Mouse (Mus musculus): ENCODE measurements at regions not wholly inside any gene's neighbourhood (a gene's known extent, or its start where the extent isn't known, plus 50 kb on each side); places are given as distances from the start of the nearest gene placed in this dataset.

DNA sequence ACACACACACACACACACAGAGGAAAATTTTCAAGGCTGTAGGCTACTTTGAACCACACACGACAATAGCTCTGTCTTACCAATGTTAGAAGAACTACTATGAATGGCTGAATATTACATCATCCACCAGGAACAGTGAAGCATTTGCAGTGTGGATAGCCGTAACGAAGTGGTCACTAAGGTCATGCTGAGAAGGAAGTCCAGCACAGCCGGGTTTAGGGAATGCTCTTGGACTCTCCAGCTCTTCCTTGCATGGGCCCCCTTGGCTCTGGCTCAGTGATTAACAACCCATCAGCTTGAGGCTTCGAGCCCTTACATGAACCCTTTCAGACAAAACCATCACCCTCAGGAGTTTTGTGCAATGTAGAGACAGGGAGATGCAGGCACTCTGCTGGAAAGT is 245.3 kb downstream of the Adamts20 start:
- no peak for DNase-seq (ENCODE audit: low spot score in 2 of 2)

DNA sequence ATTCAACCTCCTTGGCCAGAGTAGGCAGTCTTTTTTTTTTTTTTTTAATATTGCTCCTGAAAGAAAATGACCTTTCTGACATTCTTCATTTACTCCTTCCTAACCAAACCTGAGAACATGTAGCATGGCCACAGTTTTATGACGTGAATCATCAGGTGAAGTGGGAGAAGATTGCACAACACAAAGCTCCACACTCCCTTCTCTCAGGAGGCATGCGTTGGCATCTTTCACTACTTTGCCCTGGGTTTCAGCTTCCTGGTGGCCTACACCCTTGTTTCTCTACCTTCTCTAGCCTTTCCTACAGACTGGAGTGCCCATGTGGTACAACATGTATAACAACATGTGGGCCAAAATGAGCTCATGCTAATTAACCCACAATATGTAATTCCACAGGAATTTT is 248.5 kb downstream of the Adamts20 start:
- DNase-seq (ENCODE audit: low spot score in 2 of 2), result no peak

DNA sequence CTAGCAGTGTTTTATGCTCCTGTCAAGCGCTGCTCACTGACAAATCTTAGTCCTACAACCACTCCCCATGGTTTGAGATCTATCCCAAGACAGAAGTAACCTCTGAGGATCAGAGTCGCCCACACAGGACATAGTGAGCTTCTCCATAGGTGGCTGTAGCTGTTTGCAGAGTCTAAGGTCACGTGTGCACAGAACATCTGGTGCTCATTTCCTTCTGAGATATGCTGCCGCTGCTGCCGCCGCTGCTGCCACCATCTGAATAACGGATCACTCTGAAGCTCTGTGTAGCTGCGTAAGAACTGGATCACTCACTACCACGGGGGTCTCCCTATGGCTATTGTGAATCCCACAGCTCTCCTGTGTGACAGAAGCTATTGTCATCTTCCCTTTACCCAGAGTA is 250.8 kb downstream of the Adamts20 start:
- no peak for DNase-seq (ENCODE audit: low spot score in 2 of 2)

DNA sequence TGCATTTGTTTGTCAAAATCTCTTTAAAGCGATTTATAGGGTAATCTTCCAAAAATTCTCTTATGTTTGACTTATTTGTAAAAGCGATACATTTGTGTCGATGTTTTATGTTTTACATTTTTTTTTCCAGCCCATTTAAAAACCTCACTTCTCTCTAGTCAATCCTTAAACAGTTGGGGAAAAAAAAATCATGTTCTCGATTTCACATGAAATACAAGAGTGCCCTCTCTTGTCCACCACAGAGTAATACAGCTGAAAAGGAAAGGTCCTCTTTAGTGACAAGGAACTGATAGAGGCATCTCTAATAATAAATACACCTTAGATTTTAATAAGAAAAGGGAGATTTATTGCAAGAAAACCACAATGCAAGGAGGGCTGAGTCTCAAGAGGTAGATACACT is 251.8 kb downstream of the Adamts20 start:
- no peak for DNase-seq (ENCODE audit: low spot score in 2 of 2)

DNA sequence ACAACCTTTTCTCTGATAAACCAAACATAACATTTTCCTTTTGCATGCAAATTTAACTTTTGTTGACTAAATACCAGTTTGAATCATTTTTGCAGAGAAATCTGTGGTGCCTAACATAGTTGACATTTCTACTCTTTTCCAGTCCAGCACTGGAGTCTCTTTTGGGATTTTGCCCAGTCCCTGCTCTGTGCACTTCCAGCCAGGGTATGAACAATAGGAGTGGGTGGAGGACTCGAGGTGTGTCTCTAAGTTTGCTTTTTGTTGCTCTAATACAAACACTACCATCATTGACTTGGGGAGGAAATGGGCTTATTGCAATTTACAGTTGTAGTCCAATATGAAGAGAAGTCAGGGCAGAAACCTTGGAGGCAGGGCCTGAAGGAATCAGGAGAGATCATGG is 256.7 kb downstream of the Adamts20 start:
- no peak for DNase-seq (ENCODE audit: low spot score in 2 of 2)

DNA sequence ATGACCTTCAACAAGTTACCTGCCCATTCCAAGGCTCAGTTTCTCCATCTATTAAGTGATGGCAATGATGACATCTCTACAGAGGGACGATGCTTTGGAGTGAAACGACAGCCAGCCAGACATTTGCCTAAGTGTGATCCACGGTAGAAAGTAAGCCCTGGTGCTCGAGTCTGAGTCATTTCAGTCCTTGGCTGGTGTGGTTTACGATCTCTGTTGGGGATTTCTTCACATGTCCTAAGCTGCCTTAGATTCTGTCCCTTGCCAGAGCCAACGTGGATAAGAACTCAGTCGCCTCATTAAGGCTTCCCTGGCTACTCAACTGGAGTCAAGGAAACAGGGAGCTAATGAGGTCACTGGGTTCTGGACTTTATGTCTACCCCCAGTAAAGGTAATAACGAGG is 258.8 kb downstream of the Adamts20 start:
- no peak for DNase-seq (ENCODE audit: low spot score in 2 of 2)

DNA sequence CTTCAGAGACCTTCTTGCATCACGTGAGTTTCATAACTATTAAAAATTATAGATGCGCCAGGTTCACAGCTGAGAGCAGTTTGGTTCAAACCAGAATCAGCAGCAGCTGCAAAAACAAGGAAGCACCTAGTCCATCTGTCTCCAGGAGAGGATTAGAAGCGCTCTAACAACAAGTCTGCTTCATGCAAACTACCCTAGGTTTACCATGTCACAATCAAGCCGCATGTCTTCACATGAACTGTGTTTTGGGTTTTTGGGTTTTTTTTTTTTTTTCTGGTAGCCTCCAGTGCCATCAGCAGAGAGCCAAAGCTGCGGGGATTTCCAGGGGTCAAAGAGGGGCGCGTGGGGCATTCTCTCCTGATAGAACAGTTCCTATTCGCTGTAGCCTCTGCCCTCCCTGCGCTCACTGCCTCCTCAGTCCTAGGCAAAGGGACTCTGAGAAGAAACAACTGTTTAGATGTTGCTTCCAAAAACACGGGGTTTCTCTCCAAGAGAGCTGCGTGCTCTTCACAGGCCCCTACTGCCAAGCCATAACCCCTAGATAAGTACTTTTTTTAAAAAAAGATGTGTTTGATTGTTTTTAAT is 259.8 kb downstream of the Adamts20 start:
- no peak for DNase-seq (ENCODE audit: low spot score in 2 of 2)

DNA sequence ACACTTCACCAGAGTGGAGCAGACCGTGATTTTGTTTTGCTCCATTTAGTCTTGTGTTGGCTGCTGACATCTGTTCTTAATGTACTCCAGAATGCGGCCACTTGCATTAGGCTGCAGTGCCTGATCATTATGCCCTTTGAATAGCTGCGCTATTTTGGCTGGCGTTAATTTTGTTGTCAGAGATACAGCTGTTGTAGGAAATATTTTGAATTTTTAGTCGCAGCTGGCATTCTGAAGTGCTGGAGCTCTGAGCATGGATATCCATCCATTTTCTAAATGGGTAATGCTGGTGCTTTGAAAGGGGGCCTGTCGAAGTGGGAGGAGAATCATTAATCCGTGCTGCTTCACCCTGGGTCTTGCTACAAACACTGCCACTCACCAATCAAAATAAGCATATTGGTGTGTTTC is 275.1 kb downstream of the Adamts20 start:
- DNase-seq (ENCODE audit: low spot score in 2 of 2), result no peak

DNA sequence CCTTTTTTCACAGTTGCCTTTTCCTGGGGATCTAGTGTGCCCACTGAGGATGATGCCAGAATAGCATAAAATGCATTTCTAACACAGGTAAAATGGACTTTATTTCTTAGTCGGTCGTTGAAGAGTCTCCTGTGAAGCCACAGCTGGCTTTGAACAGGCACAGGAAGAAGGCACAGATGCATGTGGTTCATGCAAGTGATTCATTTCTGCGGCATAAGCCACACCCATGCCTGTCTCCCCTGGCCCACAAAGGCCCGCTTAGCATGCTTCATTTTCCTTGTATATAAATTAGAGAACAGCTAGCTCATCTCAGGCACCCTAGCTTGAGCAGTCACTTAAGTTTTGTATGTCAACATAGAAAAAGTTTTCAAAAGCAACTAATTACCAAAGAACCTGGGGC is 277.6 kb downstream of the Adamts20 start:
- DNase-seq (ENCODE audit: low spot score in 2 of 2), result no peak

DNA sequence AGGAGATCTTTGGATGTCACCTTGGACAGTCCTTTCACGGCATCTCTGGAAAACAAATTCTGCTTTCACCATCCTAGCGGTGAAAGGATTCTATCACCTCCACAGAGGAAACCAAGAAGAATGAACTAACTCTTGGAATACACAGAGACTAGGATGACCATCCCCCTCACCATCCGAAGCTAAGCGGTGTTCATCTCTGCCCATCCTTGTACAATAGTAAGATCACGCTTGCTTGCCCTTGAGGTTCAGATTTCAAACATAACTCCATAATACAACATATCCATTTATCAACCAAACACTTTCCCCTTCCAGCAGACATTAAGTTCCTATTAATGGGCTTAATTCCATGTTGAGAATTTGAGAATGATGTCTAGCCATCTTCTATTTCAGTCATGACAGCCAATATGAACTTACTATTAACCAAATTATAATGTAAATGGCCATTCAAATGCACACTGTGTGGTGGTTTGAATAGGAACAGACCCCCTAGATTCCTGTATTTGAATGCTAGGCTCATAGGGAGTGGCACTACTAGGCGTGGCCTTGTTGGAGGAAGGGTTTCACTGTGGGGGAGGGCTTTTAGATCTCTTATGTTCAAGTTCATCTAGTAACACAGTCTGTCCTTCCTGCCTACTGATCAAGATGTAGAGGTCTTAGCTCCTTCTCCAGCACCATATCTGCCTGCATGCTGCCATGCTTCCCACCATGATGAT is 281.4 kb downstream of the Adamts20 start:
- no peak for DNase-seq (ENCODE audit: low spot score in 2 of 2)

DNA sequence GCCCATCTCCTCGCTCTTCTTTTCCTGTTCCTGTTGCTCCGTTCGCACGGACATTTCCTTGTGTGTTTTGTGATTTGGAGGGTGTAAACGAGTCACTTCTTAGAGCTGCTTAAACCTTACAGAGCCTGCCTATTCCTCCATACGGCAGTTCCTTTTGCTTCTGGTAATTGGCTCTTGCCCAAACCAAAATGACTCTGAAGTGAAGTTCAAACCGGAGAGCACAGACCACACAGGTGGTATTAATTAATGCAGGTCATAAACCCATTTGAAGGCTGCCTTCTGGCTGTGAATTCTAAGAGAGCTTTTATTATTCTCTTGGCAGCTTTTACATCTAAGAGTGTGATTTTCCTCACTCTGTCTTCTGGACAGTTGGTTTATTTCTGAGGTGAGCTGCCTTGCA is 291.1 kb downstream of the Adamts20 start:
- DNase-seq (ENCODE audit: low spot score in 2 of 2), result no peak

DNA sequence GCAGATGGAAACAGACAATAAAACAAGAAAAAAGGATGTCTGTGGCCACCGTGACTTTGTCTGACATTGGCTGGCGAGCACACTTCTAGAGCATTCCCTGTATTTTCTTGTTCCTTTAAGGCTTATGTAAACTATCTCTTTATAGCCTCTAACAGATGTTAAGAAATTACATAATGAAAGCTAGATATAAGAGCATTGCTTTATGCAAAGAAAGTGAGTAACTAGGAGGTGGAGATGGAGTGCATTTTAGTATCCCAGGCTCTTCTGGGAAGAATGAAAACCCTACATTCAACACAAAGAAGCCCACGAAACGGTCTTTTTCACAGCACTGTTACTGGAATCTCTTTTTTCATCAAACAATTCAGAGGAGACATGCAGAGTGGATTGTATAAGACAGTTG is 304.4 kb downstream of the Adamts20 start:
- DNase-seq (ENCODE audit: low spot score in 2 of 2), result no peak

DNA sequence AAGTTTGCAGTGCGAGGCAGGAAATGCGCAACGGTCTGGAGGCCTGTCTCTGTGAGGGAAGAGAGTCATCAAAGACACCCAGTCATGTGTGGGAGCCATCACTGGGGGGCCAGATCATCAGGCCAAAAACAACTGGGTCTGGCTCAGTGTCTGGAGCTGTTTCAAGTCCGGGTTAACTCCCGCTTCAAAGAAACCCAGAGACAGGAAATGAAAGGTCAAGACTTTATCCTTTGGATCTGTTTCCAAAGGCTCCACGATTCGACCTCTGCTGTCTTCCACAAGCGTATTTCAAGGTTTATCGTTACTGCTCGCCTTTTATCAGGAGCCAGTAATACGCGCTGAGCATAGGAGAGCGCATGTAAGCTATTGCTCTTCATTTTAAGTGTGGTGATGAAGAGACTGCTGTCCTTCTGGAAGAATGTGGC is 325.7 kb downstream of the Adamts20 start:
- peak in 1 of 2 experiments; percentile 10 for DNase-seq (ENCODE audit: low spot score in 2 of 2)

DNA sequence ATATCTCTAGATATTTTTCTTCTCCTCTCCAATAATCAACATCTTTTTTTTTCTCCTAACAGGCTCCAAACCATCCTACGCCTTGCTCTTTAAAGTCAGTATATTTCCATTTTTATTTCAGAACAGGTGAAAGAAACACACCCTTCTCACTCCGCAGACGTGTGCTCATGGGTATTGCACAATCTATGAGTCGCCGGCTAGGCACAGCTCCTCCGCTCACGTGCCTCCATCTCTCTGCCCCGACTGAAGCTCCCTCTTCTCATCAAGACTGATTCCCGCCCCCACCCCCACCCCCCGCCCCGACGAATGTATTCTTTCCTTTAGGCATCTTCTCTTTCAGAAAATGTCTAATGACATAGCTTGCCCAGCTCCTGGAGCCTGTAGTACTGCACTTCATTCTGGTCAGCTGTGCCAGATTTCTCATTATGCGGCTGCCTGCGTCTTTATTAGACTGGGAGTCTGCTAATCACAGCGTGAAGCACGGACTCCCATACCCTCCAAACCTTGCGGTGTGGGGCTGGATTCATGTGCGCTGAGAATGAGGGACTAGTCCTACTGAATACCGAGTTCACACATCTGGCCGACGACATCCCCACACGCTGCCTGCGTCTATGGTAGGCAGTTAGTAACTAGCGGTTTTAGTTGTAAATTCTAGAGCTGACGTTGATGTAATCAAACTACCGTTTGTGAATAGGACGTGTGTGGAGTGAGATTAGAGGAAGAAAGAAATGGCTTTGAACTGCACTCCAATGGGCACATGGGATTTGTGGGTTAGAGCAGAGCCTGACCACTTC is 327.9 kb downstream of the Adamts20 start:
- DNase-seq (ENCODE audit: low spot score in 2 of 2), result no peak

DNA sequence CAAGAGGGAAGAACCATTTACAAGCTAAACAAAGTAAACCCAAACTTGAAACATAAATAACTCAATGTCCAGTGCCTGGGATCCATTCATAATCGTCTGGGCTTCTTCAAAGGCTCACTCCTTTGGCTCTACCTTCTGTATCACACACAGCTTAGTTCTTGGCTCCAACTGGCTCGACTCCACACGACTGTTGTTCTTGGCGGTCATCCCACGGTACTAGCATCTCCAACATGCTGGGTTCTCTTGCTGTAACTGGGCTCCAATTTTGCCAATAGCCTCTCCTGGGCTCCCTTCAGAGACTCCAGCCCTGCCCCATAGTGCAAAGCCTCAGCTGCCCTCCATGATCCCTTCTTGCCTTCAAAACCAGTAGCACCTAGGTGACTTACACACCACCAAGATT is 352.4 kb downstream of the Adamts20 start:
- no peak for DNase-seq (ENCODE audit: low spot score in 2 of 2)

DNA sequence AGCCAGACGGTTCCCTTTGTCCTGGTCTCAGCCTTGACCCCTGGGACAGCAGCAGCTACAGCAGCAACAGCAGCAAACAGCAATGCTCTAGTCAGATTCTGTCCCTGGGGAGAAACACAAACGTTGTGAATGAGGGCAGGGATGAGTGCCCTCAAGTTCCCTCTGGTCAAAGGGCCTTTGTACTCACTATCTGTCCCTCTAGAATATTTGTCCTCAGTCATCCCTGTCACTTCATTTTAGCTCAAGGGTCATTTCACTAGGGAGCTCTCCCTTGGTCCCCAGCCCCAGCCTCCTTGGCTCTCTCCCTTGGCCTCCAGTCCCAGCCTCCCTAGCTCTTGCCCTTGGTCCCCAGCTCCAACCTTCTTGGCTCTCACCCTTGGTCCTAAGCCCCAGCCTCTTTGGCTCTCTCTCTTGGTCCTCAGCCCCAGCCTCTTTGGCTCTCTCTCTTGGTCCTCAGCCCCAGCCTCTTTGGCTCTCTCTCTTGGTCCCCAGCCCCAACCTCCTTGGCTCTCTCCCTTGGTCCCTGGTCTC is 358.0 kb downstream of the Adamts20 start:
- no peak for DNase-seq (ENCODE audit: low spot score in 2 of 2)

DNA sequence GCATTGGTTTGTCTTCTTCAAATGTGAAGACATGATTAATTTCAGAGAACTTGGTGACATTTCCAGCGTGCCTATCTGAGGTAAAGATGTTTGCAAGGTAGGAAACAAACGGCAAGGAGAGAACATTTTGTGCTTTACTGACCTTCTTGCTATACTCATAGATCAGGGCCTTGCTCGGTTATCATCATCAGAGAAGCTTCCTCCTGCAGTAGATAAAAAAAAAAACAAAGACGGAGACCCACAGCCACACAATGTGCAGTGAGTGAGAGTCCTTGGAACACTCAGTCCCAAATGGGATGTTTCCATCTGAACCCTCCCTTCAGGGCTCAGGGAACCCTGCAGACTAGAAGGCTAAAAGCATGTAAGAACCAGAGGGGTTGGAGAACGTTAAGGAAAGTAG is 374.6 kb downstream of the Adamts20 start:
- DNase-seq (ENCODE audit: low spot score in 2 of 2), result no peak

DNA sequence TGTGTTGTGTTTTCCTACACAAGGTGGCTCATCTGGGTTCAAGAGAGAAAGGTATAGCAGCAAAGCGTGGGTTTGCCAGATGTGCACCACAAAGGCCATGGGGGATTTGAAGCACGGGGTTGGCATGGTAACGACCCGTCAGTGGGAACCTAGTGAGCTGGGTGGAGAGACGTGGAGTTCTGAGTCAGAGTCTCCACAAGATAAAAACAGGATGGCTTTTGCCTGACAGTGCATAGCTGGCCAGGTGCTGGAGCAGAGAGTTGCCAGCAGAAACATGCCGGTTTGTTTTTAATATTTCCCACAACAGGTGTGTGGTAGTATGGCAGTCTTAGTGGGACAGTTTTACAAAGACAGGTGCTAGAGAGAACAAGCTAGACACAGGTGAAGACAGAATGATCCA is 375.4 kb downstream of the Adamts20 start:
- no peak for DNase-seq (ENCODE audit: low spot score in 2 of 2)

DNA sequence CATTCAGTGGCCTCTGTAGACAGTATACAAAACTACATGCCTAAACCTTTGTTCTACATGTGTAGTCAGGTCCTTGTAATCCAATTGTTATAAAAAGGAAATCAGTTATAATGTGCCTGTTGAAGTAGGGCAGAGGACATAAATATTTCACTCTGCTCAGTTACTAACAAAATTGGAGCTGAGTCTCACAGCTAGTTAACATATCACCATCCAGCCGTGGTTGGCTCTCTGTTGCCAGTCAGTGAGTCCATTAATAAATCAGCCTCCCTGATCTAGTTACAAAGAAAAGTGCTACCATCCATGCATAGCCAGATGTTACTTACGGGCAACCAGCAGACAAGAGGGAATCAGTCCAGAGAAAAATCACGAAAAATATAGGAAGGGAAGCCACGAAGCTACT is 382.8 kb downstream of the Adamts20 start:
- no peak for DNase-seq (ENCODE audit: low spot score in 2 of 2)

DNA sequence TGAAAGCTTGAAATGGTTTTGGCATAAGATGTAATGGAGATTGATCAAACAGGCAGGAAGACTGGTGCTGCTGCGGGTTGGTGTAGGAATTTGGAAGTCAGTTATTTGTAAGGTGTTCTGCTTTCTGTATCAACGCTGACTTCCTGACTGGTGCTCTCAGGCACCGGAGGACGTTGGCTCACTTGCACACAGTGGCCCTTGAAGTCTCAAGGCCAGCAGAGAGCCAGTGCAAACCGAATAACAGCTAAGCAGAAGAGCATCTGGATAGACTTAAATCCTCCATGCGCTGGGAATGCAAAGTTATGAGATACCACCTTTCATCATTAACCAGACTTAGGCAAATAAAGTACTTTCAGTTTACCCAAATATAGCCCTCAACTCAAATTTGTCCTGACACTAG is 388.2 kb downstream of the Adamts20 start:
- DNase-seq (ENCODE audit: low spot score in 2 of 2), result no peak

DNA sequence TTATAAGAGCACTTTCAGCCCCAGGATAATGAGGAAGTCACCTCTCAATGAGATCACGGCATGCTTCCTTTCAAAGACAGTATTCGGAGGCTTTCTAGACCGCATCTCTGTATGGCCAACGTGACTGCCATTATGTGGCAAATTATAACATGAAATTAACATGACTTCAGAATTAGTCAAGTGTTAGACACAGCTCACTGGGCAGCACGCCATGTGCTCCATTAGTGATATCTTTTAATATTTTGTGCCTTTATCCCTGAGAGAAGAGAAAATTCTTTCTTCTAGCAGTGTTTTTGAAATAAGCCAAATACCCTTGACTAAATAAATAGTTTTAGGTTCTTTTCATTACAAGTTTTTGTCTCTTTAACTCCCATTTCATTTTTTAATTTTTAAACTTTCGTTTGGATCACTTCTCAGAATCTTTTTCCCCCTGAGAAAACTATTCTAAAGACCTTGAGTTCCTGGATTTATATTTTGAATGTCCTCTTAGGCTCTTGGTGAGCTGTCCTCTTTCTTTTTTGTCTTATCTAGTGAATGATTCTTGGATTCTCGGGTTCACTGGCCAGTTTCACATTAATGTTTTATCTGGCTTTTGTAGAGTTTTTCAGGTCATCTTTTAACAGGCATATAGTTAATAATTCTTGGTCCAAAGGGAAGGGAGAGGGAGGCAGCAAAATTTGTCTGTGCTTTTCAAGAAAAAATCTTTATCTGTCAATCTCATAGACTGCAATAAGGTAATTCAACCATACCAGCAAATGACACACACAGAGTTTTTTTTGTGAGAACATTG is 390.9 kb downstream of the Adamts20 start:
- DNase-seq (ENCODE audit: low spot score in 2 of 2), result no peak

Data from adrenal gland, postnatal 4 days (tissue).